In genomic region chr5:43663531-43663930, GRCm38 (mm10) we compare ENCODE assay signal across 9 mouse cellular contexts. TPM values are rescaled to one million over a fixed set of nuclear protein-coding genes. Genes with fewer than 3 reads are reported as not detected.
DNase-seq lines count a peak whose midpoint lies in the region; ATAC-seq lines count a peak whose summit lies in the region.
"Had no signal": no experiment of that assay in that cellular context is flagged by ENCODE, and none has a peak within 500 bp of the region (broad histone marks: within the 10 kb centered on the region; RNA-seq: fewer than 3 reads in every experiment).

No protein-coding gene starts in this region.

- H3K4me3 ChIP-seq in heart, embryonic 11.5 days (ENCODE audit: low read depth, low read length): peak overlapping the region; percentile 52
- no peak overlapping the region for H3K4me3 ChIP-seq in embryonic facial prominence, embryonic 15.5 days (replicated peaks)
- H3K4me3 ChIP-seq in kidney, embryonic 15.5 days (replicated peaks): peak overlapping the region; percentile 55
- H3K4me3 ChIP-seq in midbrain, embryonic 12.5 days: no peak overlapping the region

- no peak for ATAC-seq in heart, embryonic 11.5 days (replicated peaks; ENCODE audit: insufficient number of reproducible peaks, low FRiP score, low TSS enrichment)
- ATAC-seq in embryonic facial prominence, embryonic 15.5 days (ENCODE audit: insufficient number of reproducible peaks, low FRiP score, low TSS enrichment, low read depth): no peak
- peak; percentile 30 for ATAC-seq in kidney, embryonic 15.5 days (replicated peaks; ENCODE audit: low FRiP score)
- ATAC-seq in midbrain, embryonic 12.5 days (ENCODE audit: low FRiP score, low read depth): no peak
- ATAC-seq in monocyte, adult 5-6 weeks (replicated peaks; ENCODE audit: insufficient number of reproducible peaks, low FRiP score, low TSS enrichment, poor library complexity, severe bottlenecking): no peak

- no peaks in the 10 kb centered on the region for H3K36me3 ChIP-seq in heart, embryonic 11.5 days (ENCODE audit: control insufficient read depth, insufficient read depth, low read length)
- no peaks in the 10 kb centered on the region for H3K36me3 ChIP-seq in embryonic facial prominence, embryonic 15.5 days
- peaks cover 2% of the 10 kb centered on the region; the same call in 1 of the 2 replicates for H3K36me3 ChIP-seq in kidney, embryonic 15.5 days
- H3K36me3 ChIP-seq in midbrain, embryonic 12.5 days: no peaks in the 10 kb centered on the region

- no peak overlapping the region for H3K9ac ChIP-seq in heart, embryonic 11.5 days (ENCODE audit: low read depth, low read length)
- H3K9ac ChIP-seq in embryonic facial prominence, embryonic 15.5 days: no peak overlapping the region
- peak overlapping the region; percentile 19; the same call in 1 of the 2 replicates for H3K9ac ChIP-seq in kidney, embryonic 15.5 days
- H3K9ac ChIP-seq in midbrain, embryonic 12.5 days (replicated peaks): no peak overlapping the region

- H3K4me2 ChIP-seq in heart, embryonic 11.5 days: peak overlapping the region; percentile 68
- peak overlapping the region; percentile 51; the same call in 1 of the 2 replicates for H3K4me2 ChIP-seq in embryonic facial prominence, embryonic 15.5 days (replicated peaks)
- H3K4me2 ChIP-seq in kidney, embryonic 15.5 days: peak overlapping the region; percentile 64
- peak overlapping the region; percentile 56 for H3K4me2 ChIP-seq in midbrain, embryonic 12.5 days (replicated peaks)

- H3K9me3 ChIP-seq in heart, embryonic 11.5 days (replicated peaks; ENCODE audit: control insufficient read depth, low read length): no peaks in the 10 kb centered on the region
- H3K9me3 ChIP-seq in embryonic facial prominence, embryonic 15.5 days (replicated peaks): no peaks in the 10 kb centered on the region
- H3K9me3 ChIP-seq in kidney, embryonic 15.5 days (replicated peaks): no peaks in the 10 kb centered on the region
- no peaks in the 10 kb centered on the region for H3K9me3 ChIP-seq in midbrain, embryonic 12.5 days

- no peak for DNase-seq in heart, postnatal 25 days (ENCODE audit: low spot score)
- DNase-seq in left cerebral cortex, adult 8-10 months (ENCODE audit: low spot score in 2 of 2): no peak
- no peak for DNase-seq in urinary bladder, postnatal 36 days (ENCODE audit: low spot score in 2 of 2)

- intact Hi-C loops in heart, postnatal 25 days (cut with DNase I): no loop called here

- H3K4me1 ChIP-seq in heart, embryonic 11.5 days (ENCODE audit: control insufficient read depth, insufficient read depth, low read length): peaks cover 19% of the 10 kb centered on the region
- peaks cover 12% of the 10 kb centered on the region; the same call in 1 of the 2 replicates for H3K4me1 ChIP-seq in embryonic facial prominence, embryonic 15.5 days
- peaks cover 23% of the 10 kb centered on the region for H3K4me1 ChIP-seq in kidney, embryonic 15.5 days
- peaks cover 29% of the 10 kb centered on the region for H3K4me1 ChIP-seq in midbrain, embryonic 12.5 days

- no peak overlapping the region for H3K27ac ChIP-seq in heart, embryonic 11.5 days (ENCODE audit: low read depth, low read length)
- no peak overlapping the region for H3K27ac ChIP-seq in embryonic facial prominence, embryonic 15.5 days (replicated peaks)
- H3K27ac ChIP-seq in kidney, embryonic 15.5 days: peak overlapping the region; percentile 69
- no peak overlapping the region for H3K27ac ChIP-seq in midbrain, embryonic 12.5 days (replicated peaks)

- WGBS in heart, embryonic 11.5 days (ENCODE audit: insufficient replicate concordance): 45% methylated on average over 6 of the region's 6 CpGs
- WGBS in embryonic facial prominence, embryonic 15.5 days: 71% methylated on average over 6 of the region's 6 CpGs
- 24% methylated on average over 6 of the region's 6 CpGs for WGBS in kidney, embryonic 15.5 days
- WGBS in midbrain, embryonic 12.5 days: 60% methylated on average over 6 of the region's 6 CpGs

- no peaks in the 10 kb centered on the region for H3K27me3 ChIP-seq in heart, embryonic 11.5 days (ENCODE audit: control insufficient read depth, insufficient read depth, low read length)
- H3K27me3 ChIP-seq in embryonic facial prominence, embryonic 15.5 days: no peaks in the 10 kb centered on the region
- no peaks in the 10 kb centered on the region for H3K27me3 ChIP-seq in kidney, embryonic 15.5 days
- H3K27me3 ChIP-seq in midbrain, embryonic 12.5 days: no peaks in the 10 kb centered on the region
- H3K27me3 ChIP-seq: CH12.LX had no signal

RNA-seq across cellular contexts. Expression of gene Cc2d2a, which starts 1.4 kb away (rescaled TPM):
- polyA plus RNA-seq in heart, embryonic 11.5 days (2014; fragmentation: Nextera tagmentation; extraction: Ambion mirVana): 8.3 and 8.5 TPM in 2 replicates
- 10 to 100 TPM; 11.1 to 13.4 TPM for total RNA-seq in heart, postnatal 25 days (2021)
- 10.0 and 12.8 TPM in 2 replicates for polyA plus RNA-seq in embryonic facial prominence, embryonic 15.5 days (2015; fragmentation: Nextera tagmentation; extraction: Ambion mirVana)
- polyA plus RNA-seq in kidney, embryonic 15.5 days (2015; fragmentation: Nextera tagmentation; extraction: Ambion mirVana): 14.4 and 17.1 TPM in 2 replicates
- polyA plus RNA-seq in midbrain, embryonic 12.5 days (2016; fragmentation: Nextera tagmentation; extraction: Ambion mirVana): 9.6 and 11.4 TPM in 2 replicates
- not detected in 3 replicates for total RNA-seq in monocyte, adult 5-6 weeks (2017)
- 10 to 100 TPM; 16.9 to 19.0 (median 17.3) TPM for total RNA-seq in left cerebral cortex, adult 8-10 months (2022)

Comparison
In these comparisons a context has a peak if more than half of its experiments do, and no peak if none do; other contexts are left out.
1. H3K4me3 ChIP-seq: peak in heart, embryonic 11.5 days (single experiment) and kidney, embryonic 15.5 days (single experiment); none in embryonic facial prominence, embryonic 15.5 days (single experiment) and midbrain, embryonic 12.5 days (single experiment).
2. Peak in every context shown above with its lines, with median percentiles within 50 percentile points of each other: H3K4me2 ChIP-seq.